Mouse (Mus musculus) thymus, adult 2 months (tissue): ENCODE data around the gene Ap3b2.

Experiments
- CTCF ChIP-seq: fragments of 200-500 bp; IDR thresholded peaks from 2 replicates; pipeline ENCODE4 v1.5.1; 2012; ENCODE audit warnings: mild to moderate bottlenecking, control low read depth, low read length, moderate library complexity, borderline replicate concordance; ENCODE audit not compliant: control insufficient read depth, poor library complexity, insufficient read depth; ENCODE audit errors: extremely low read depth
- POLR2A ChIP-seq: fragments of 200-500 bp; IDR thresholded peaks from 2 replicates; pipeline ENCODE4 v1.6.1; 2012; ENCODE audit warnings: mild to moderate bottlenecking, low read length, control low read depth, moderate library complexity; ENCODE audit not compliant: control insufficient read depth, poor library complexity, insufficient read depth; ENCODE audit errors: extremely low read depth

GRCm38 (mm10) chr7:81498181-81498580 is 4.5 kb upstream of the Ap3b2 start, which contains the start of gene BC048679:
- no peak for TF ChIP-seq CTCF
- no peak for TF ChIP-seq POLR2A
